Mouse (Mus musculus): ENCODE results near the gene Gtf2i.
A peak's percentile ranks its signal among the peaks of the same experiment; 100 is the strongest.

Gtf2i gene

DNA sequence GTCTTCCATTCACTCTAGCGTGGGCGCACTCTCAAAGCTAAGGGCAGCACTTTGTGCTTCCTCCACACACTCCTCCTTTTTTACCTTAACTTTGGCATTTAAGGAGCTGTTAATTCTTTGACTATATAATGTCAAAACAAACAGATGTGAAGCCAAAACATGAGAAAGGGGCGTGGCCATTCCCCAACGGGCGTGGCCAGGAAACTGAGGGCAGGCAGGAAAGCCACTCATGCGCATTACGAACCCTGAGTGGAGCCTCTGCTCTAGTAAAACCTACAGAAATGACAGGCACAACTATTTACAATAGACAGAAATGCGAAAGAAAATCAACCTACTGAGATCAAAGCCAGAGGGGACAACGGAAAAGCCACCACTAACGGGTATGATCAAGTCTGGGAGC is 39.0 kb downstream of the Gtf2i start:
- peak; percentile 35 to 68 for DNase-seq

DNA sequence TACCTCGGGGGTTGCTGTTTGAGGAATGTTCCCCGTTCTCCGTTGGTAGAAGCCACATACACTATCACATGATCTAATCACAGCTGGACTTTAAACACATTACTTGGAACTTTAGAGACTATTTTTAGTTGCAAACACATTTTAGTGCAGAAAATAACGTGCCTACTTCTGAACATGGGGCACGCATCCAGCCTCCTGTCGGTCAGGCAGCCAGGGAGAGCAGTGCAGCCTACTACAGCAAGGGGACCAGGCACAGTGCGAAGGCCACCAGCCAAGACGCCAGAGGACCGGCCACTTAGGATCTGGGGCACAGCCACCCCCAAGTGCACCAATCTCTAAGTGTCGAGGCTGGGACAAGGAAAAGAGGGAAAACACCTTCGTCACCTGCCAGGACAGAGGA is 39.5 kb downstream of the Gtf2i start:
- peak; percentile 77 to 80 for DNase-seq

DNA sequence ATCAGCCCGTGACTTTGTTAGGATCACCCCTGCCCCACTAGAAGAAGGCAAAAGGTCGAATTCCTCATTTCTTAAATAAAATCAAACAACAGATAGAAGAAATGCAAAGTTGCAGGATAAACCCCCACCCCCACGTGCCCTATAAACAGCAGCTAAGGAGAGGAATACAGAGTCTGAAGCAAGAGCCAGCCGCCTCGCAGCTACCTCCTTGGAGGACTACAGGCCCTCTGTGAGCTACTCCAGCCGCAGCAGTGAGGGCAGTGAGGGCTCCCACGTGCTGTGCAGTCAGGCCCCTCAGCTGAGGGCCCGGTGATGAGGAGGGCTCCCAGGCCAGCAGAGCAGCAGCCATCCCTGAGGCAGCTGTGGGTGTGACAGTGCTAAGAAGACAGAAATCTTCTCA is 40.8 kb downstream of the Gtf2i start:
- peak; percentile 42 to 49 for DNase-seq

DNA sequence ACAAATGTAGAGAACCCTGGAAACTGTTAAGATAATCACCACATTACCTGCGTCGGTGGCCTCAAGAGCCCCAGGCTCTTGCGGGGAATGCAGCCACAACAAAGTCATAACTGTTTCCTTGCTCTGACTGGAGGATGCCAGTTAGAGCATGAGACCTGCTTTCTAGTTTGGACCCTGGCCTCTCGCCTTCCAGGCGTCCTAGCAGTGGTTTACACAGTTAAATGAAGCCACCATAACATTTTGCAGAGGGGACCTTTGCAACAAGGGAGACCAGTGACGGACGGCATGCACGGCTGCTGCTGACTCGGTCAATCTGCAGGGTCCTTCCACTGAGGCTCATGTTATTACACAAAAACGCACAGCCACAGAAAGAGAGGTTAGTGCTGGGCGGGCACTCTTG is 41.8 kb downstream of the Gtf2i start:
- DNase-seq = peak; percentile 58 to 75

DNA sequence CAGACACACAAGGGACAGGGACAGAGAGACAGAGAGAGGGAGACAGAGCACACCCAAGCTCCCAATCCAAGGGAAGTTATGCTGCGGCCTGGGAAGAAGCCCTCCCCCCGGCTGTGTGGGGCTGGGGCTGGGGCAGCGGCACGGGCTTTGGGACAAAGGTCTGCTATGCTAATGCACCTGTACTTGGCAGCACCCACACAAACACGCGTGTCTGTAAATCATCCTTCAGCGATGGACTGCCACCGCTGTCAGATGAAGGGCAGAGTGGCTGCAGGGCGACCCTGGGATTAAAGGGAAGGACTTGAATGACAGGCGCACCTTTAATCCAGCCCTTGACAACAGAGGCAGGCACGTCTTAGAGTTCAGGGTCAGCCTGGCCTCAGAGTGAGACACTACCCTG is 43.1 kb downstream of the Gtf2i start:
- DNase-seq = peak; percentile 79 to 83

DNA sequence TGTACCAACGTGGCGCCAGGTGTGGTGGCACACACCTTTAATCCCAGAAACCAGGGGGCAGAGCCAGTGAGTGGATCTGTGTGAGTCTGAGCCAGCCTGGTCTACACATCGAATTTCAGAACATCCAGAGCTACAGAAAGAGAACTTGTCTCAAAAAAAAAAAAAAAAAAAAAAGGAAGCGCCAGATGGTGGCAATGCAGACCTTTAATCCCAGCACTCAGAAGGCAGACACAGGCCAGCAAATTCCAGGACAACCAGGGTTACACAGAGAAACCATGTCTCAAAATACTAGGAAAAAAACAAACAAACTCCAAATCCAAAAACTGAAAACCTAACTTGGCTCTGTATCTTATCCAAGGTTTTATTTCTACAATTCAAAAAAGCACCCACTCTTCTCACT is 44.0 kb downstream of the Gtf2i start:
- DNase-seq = peak; percentile 33 to 40

DNA sequence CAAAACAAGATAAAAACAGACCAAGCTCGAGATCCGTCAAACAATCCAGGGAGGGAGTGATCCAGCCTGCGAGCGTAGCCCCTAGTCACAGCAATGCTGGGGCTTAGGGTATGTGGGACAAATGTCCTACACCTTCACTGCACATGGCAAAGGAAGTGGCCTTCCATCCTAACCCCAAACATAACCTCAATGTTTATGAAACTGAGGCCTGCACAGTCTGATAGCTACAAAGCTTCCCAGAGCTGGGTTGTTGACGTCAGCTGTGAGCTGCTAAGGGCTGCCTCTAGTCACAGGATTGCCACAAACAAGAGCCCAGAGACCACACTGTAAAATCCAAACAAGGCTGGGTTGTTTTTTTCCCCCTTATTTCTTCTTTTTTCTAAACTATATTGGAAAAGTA is 44.8 kb downstream of the Gtf2i start:
- DNase-seq = no peak

DNA sequence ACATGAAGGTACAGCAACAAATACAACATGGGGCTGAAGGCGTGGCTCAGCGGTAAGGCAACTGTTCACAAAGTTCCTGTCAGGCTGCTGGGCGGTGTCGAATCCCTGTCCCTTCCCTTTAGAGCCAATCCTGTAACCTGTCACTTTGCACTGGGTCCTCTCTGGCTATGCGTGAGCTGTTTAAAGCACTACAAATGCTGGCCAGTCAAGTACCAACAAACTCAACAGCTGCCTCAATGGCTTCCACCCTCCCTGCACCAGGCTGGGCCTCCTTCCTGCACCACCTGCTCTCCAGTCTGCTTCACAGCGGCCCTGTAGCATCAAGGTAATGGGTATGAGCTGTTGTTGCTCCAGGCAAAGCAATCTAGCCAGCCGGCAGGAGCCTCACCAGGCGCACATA is 45.8 kb downstream of the Gtf2i start:
- DNase-seq = no peak

DNA sequence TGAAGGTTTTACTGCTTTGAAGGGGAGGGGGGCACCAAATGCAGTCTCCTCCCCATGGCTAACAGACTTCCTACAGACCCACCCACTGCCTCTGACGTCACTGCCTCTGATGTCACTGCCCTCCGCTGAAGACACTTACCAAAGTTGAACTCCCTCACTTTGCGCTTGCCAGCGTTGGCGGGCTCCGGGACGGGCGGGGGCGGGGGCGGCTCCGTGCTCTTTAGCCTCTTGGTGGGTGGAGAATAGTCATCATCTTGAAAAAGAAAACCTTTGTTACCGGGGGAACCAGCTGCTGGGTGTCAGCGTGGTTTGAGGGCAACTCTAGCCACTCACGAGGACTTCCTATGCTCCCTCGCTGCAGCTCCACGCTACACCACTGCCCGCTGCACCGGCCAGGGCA is 48.2 kb downstream of the Gtf2i start:
- DNase-seq = peak in 1 of 2 experiments; percentile 52

DNA sequence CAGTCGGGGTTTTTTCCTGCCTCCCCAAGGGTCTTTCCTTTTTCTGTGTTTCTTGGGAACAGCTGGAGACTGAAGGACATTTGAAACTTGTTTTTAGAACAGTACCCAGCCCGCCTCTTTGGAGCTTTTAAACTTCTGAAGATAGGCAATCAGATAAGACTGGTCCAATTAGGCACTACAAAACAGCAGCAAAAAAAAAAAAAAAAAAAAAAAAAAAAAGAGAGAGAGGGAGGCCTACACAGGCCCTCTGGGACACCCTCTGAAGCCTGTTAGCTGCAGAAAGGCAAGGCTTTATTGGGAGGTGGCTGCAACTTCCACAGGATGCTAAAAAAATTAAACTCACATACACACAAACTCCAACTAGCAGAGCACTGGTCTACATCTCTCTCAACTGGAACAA is 48.7 kb downstream of the Gtf2i start:
- DNase-seq = no peak

DNA sequence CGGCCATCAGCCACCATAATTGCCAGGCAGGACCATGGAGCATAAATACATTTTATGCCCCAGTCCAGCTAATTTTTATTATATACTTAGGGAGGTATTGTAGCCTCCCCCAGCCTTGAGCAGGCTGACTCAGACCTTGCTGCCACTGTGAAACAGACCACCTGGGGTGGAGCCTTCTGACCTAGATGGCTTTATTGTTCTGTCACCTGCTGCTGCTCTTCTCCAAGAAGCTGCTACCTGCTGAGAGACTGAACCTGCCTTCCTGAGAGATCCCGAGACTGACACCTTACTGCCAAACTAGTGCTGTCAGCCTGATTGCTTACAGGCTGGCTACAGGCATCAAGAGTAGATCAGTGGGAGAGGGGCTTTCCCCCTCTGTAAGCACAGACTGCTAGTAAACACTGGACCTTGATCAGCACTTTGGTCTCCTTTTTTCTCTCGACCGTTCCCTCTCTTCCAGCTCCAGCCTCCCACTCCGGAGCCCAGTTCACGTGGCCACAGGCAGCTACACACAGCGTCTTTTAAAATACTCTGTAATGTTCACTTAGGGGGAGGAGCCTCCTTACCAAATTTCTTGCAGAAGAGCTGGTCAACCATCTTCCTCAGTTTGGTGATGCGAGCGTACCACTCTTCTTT is 54.4 kb downstream of the Gtf2i start:
- DNase-seq = no peak

DNA sequence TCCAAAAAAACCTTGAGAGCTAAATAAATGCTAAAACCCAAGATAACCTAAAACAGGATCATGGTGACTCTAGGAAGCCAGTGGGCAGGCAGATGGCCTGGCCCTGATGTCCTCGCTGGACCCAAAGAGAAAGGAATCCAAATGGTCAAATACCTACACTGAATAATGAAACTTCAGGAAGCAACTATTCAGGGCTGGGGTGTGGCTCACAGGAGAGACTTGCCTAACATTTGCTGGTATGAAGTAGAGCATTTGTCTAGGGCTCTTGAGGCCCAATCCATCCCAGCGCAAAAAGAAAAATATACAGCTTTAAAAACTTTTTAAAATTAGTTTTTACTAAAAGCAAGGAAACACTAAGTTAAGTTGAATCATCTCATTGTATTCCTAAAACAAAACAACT is 55.6 kb downstream of the Gtf2i start:
- DNase-seq = no peak

DNA sequence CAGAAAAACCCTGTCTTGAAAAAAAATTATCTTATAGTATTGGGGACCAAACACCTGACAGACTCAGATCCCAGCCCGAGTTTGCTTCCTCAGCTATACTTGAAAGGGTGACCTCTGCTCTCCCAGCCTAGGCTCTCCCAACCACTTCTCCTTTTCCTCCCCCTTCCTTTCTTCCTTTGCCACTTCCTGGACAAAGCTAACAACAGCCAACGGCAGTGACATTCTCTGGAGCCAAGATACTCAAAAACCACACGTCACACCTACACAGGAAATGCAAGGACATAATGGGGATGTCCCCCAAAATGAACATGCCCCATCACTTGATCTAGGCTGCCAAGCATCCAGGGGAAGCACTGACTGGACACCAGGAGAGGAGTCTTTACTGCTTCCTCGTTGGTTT is 56.2 kb downstream of the Gtf2i start:
- no peak for DNase-seq

DNA sequence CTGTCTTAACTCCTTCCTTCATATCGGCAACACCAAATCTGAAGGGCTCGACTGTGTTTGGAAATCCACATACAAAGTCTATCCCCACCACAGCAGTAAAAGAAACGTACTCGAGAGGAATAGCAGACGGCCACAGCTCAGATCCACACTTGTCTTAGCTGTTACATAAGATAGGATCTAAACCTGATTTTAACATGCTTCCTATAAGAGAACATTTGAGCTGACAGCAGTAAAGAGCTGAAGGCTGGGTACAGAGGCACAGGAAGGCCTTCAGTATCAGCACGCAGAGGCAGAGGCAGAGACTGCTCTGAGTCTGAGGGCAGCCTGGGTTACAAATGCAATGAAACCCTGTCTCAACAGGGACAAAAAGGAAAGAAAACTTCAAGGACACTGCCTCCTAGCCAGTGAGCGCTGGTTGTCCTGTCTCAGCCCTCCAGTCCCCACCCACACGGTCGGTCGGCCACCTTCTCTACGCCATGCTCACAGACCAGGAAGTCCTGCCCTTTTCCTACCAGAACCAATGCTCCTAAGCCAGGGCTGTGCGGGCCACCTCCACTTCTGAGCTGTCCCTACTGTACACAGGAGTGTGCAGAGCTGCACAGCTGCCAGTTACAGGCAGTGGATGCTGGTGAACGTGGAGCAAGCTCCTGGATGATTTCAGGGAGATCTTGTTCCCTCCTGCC is 57.1 kb downstream of the Gtf2i start:
- no peak for DNase-seq

DNA sequence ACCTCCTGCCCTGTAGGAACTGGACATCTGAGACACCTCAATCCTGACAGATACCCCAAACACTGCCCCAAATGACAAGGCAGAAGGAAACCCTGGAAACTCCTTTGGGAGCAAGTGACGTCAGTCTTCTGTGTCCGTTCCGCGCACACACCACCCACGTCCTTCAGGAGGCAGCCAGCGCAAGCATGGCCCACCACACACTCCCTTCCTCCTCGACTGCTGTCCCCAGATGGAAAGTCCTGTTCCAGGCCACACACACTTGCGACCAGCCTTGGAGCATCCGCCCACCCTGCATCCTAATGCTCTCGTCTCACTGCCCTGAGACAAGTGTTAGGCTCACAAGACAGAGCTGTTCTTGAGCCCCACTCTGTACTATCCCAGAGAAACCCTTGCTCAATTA is 59.3 kb downstream of the Gtf2i start:
- DNase-seq = no peak

DNA sequence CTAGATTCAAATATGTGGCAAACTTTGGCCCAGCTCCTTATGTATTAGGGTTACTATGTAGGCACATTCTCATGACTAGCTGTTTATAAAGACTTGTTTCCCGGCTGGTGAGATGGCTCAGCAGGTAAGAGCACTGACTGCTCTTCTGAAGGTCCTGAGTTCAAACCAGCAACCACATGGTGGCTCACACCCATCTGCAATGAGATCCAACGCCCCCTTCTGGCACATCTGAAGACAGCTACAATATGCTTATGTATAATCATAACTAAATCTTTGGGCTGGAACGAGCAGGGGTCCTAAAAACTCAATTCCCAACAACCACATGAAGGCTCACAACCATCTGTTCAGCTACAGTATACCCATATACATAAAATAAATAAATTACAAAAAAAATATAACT is 60.8 kb downstream of the Gtf2i start:
- no peak for DNase-seq

DNA sequence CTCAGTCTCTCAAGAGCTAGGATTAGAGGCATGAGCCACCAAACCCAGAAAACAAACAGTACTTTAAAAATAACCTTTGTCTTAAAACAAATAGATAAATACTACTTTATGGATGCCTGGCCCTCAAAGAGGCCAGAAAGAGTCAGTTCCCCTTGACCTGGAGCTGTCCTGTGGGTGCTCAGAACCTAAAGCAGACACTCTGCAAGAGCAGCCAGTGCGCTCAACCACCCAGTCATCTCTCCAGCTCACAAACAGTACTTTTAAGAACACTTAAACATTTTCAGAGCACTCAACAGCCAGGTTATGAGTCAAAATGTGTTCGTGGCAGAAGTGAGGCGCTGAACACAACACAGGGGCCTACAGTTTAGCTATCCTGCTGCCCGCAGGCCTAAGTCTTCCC is 63.5 kb downstream of the Gtf2i start:
- DNase-seq = no peak

DNA sequence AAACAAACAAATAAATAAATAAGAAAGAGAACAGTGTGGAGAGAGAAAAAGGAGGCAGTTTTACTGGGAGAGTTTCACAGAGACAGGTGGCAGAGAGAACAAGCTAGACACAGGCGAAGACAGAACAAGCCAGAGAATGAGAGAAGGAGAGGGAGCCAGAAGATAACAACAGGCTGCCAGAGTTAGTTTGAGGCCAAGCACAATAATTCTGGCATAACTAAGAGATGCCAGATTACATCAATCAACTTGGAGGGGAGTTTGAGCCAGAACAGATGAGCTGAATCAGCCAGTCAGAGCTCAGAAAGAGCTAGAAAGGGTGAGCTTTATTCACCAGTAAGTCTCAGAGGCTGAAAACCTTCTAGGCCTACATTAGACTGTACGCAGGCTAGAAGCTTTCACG is 64.0 kb downstream of the Gtf2i start:
- no peak for DNase-seq

DNA sequence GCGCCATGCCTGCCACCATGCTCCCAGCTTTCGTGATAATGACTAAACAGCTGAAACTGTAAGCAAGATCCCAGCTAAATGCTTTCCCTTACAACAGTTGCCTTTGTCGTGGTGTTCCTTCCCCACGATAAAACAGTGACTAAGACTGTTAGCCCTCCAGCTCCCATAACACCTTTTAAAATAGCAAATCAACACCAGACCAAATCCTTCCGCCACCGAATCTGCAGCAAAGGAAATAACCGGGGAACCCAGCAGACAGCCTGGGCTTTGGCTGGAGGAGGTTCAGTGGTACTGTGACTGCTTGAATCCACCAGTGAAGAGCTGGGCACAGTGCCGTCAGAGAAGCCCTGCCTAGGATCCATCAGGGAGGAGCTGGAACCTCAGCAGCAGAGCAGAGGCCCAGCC is 65.3 kb downstream of the Gtf2i start:
- no peak for DNase-seq

DNA sequence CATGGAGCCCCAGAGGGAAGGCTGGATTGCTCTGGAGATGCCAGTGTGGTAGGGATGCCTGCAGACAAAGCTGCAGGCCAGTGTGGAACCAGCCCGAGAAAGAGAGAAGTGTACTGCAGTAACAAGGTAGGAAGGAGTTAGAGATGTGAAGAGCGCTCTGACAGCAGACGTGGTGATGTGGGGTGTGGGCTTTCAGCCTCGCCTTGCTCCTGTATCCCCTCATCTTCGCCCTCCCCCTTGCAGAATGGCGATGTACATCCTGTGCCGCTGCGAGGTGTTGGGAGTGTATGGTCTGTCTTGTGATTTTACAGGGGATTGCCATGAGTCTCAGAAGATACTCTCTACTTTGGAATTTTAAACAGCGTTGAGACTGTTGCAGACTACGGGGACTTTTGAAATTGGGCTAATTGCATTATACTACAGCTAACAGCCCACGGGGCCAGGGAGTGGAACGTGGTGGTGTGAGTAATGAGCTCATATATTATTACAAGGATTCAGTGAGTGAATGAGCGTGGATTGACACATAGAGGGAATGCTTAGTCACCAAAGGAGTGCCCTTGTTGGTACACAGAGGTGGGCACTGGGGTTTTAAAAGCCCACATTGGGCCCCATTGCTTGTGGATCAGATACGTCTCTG is 65.8 kb downstream of the Gtf2i start:
- DNase-seq = no peak

DNA sequence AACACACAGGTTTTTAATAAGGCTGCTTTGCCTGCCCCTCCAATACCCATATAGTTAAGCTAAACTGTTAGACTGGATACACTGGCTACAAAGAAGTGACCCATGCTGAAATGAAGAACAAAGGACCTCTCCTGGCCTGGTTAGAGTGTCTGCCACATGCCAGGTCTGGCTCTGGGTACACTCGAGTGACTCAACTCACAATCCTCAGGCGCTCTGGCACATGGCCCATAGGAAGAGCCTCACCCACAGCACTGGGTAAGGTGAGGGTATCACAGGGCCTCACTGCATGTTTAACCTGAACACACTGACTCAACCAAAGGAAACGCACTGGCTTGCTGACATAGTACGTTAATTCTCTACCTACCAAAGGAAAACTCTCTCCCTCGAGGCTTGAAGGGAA is 68.4 kb downstream of the Gtf2i start:
- no peak for DNase-seq

DNA sequence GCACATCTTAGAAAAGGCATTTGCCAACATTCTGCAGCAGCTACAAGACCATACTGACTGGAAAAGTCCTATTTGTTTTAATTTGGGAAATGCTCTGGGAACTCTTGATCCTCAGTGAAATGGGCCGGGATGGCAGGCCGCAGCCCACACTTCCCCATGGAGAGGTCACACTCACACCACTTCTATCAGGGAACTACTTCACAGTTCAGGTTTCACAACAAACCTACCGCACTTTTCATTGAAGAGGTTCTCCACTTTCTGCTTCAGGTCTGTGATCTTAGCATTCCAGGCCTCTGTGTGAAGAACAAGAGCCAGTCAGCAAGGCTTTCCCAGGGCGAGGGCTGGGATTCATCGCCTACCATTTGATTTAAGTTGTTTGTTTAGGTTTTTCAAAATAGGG is 69.7 kb downstream of the Gtf2i start:
- no peak for DNase-seq

DNA sequence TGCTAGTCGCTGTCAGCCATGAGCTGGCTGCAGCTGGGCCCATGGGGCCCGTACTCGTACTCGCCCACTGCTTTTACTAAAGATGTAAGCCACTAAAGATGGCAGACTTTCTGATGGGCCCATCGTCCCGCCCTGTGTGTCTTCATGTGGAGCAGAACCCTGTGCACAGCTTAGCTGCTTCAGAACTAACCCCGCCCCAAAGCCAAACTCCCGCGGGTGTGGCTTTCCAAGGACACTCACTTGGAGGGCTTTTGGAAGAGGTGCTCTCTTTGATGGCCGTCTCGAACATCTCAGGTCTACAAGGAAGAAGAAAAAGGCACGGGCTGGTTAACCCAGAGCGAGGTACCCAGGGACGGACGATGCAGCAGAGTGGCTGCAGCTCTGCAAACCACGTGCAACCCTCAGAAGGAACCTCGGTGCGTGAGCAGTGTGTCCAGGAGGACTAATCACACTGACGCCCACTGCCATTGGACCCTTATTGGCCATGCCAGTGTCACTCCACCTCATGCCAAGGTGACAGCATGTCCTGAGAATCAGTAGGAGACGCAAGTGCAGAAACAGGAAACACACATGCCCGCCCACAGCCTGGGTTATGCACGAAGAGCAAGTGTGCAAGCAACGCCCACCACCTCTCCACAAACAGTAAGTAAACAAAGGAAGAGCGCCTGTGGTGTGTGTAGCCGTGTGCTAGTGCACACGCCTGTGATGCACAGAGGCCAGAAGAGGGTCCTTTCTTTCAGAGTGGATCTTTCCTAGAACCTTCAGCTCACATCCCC is 70.7 kb downstream of the Gtf2i start:
- no peak for DNase-seq

DNA sequence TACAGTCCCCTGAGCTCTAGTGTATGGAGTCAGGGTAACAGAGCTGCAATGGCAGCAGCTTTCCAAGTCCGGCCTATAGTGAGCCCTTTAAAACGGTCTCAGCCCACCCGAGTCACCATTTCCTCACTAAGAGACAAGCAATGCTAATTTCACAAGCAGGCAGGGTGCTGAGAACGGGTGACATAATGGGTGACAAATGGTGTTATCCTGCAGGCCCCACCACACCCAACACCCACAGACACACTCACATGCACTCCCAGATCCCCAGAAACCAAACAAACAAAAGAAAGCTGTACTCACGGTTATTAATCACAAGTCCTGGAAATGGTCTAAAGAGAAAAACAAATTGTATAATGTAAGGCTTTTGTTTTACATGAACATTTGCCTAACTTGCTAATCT is 72.7 kb downstream of the Gtf2i start:
- no peak for DNase-seq
